Mouse (Mus musculus) Muller cell, postnatal 12 days (primary cell): ENCODE results near the gene Rad9b.
"Not testable (repeated sequence)": the region's sequence is repeated elsewhere in the genome, so short reads cannot be mapped to it uniquely, and the experiment has no call there.

ENCODE experiments used
- DNase-seq: peaks from one replicate; pipeline ENCODE4 v3.0.0-alpha.2; 2015; ENCODE audit errors: inconsistent ontology term

The Rad9b gene

GRCm38 (mm10) chr5:122371591-122372191 lies 17.7 kb upstream of the Rad9b start, which contains the start of gene Gpn3:
Gene Gpn3, plus strand, starts transcription at chr5:122371876.
- no peak for DNase-seq

- no peak for DNase-seq
Observed at GRCm38 (mm10) chr5:122354492-122355067, 547 bp upstream of the Rad9b start.

- DNase-seq, result no peak
Observed at GRCm38 (mm10) chr5:122345777-122346176, 8.3 kb downstream of the Rad9b start.

- DNase-seq, result peak; percentile 44
Observed at GRCm38 (mm10) chr5:122344260-122344659, 9.8 kb downstream of the Rad9b start.

GRCm38 (mm10) chr5:122343768-122344167 lies 10.3 kb downstream of the Rad9b start:
- no peak for DNase-seq

- DNase-seq, result no peak
Observed at GRCm38 (mm10) chr5:122342874-122343273, 11.2 kb downstream of the Rad9b start.

- no peak for DNase-seq
Observed at GRCm38 (mm10) chr5:122336554-122337294, 17.3 kb downstream of the Rad9b start.

GRCm38 (mm10) chr5:122334682-122335081 lies 19.4 kb downstream of the Rad9b start:
- DNase-seq, result no peak

GRCm38 (mm10) chr5:122330269-122330668 lies 23.8 kb downstream of the Rad9b start:
- no peak for DNase-seq

GRCm38 (mm10) chr5:122327283-122327682 lies 26.8 kb downstream of the Rad9b start:
- DNase-seq, result no peak

- no peak for DNase-seq
Observed at GRCm38 (mm10) chr5:122325477-122325876, 28.6 kb downstream of the Rad9b start.

- no peak for DNase-seq
Observed at GRCm38 (mm10) chr5:122324608-122325431, 29.2 kb downstream of the Rad9b start.

GRCm38 (mm10) chr5:122323523-122323922 lies 30.5 kb downstream of the Rad9b start:
- no peak for DNase-seq

GRCm38 (mm10) chr5:122320205-122320781 lies 33.7 kb downstream of the Rad9b start:
- no peak for DNase-seq

GRCm38 (mm10) chr5:122319474-122320204 lies 34.4 kb downstream of the Rad9b start:
- DNase-seq, result no peak

GRCm38 (mm10) chr5:122318976-122319375 lies 35.1 kb downstream of the Rad9b start:
- DNase-seq, result not testable (repeated sequence)

GRCm38 (mm10) chr5:122318100-122318499 lies 35.9 kb downstream of the Rad9b start:
- no peak for DNase-seq

- DNase-seq, result no peak
Observed at GRCm38 (mm10) chr5:122317329-122318045, 36.5 kb downstream of the Rad9b start.

- peak; percentile 84 for DNase-seq
Observed at GRCm38 (mm10) chr5:122314966-122315667, 38.9 kb downstream of the Rad9b start.
